Mouse (Mus musculus) liver, adult 2 months (tissue): Measurements from ENCODE around the gene Trub2.

ENCODE experiments used
- CTCF ChIP-seq: fragments of 200-500 bp; IDR thresholded peaks from 2 replicates; pipeline ENCODE4 v1.5.1; 2011; ENCODE audit warnings: low read depth, low read length, control low read depth
- POLR2A ChIP-seq: fragments of 200-500 bp; IDR thresholded peaks from 2 replicates; pipeline ENCODE4 v1.6.1; 2011; ENCODE audit warnings: low read length, control low read depth; ENCODE audit not compliant: insufficient read depth; ENCODE audit errors: extremely low read depth

DNA sequence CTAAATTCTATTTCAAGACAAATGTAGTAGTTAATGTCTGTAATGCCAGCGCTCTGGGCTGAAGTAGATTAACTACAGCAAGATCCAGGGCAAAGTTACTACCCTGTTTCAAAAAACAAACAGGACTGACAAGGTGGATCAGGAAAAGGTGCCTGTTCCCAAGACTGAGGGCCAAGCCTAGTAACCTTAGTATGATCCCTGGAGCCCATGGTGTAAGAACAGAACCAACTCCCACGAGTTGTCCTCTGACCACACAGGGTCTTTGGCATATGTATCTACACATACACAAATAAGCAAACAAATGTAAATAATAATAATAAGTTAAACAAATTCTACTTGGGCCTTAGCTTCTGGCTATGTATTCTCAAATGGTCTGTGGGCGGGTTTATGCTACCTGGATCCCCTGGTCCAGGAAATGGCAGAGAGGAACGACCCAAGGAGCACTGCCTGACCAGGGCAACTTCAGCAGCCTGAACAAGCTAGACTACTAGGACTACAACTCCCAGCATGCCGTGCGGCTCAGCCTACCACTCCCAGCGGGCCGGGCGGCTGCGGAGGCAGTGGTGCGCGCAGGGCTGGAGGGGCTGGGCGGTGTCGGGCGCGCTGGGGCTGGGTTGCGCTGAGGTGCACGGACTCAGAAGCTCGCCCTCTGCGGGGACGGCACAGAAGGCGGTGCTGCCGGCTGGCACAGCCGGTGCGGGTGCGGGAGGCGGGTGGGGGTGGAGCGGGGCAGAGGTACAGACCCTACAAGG is 13.9 kb upstream of the Trub2 start, which contains the start of gene Slc27a4:
- 0 out of 2 replicates have a peak, but pooled peaks have one; percentile 17 for TF ChIP-seq CTCF
- TF ChIP-seq POLR2A = peak; percentile 71
